Mouse (Mus musculus) liver, embryonic 14.5 days (tissue): ENCODE measurements at regions not wholly inside any gene's neighbourhood (a gene's known extent, or its start where the extent isn't known, plus 50 kb on each side); places are given as distances from the start of the nearest gene placed in this dataset.

Experiments used
- CTCF ChIP-seq: IDR thresholded peaks from 2 replicates; pipeline ENCODE4 v1.5.1; 2016; ENCODE audit warnings: antibody characterized with exemption, low read depth, control low read depth
- EP300 ChIP-seq: IDR thresholded peaks from 2 replicates; pipeline ENCODE4 v1.6.1; 2016; ENCODE audit warnings: antibody characterized with exemption, low read depth

DNA sequence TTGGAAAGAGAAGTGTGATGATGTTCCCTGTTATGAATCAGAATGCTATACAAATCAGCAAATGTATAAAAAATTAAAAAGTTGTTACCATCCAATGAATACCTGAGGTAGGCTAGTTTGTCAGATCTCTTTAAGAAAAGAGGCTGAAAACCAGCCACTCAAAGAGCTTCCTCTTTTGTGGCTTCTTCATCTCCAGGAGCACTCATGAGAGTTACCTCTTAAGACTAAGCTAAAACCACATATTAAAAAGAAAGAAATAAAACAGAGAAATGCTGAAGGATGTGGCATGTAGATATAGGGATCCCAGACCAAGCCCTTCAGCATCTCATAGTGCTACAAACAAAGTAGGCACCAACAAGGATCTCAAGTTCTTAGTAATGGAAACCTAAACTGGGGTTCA lies 890.9 kb upstream of the Acvr2a start:
- TF ChIP-seq CTCF = no peak
- no peak for TF ChIP-seq EP300
